Mouse (Mus musculus): ENCODE measurements around the gene Hcls1.

The Hcls1 gene

GRCm38 (mm10) chr16:36934841-36935620 is at the start of gene Hcls1:
Gene Hcls1 (plus strand): TSS chr16:36934983.
- DNase-seq (ENCODE audit: low read depth, low spot score), result peak; percentile 81

- DNase-seq (ENCODE audit: low read depth, low spot score), result no peak
Measured at GRCm38 (mm10) chr16:36885912-36886311, 48.9 kb upstream of the Hcls1 start.

GRCm38 (mm10) chr16:36887546-36887945 is 47.2 kb upstream of the Hcls1 start:
- no peak for DNase-seq (ENCODE audit: low read depth, low spot score)

GRCm38 (mm10) chr16:36890559-36890958 is 44.2 kb upstream of the Hcls1 start:
- DNase-seq (ENCODE audit: low read depth, low spot score), result no peak

- no peak for DNase-seq (ENCODE audit: low read depth, low spot score)
Measured at GRCm38 (mm10) chr16:36891415-36891814, 43.4 kb upstream of the Hcls1 start.

GRCm38 (mm10) chr16:36893317-36893716 is 41.5 kb upstream of the Hcls1 start:
- DNase-seq (ENCODE audit: low read depth, low spot score), result no peak

GRCm38 (mm10) chr16:36896712-36897111 is 38.1 kb upstream of the Hcls1 start:
- no peak for DNase-seq (ENCODE audit: low read depth, low spot score)

- no peak for DNase-seq (ENCODE audit: low read depth, low spot score)
Measured at GRCm38 (mm10) chr16:36903156-36903555, 31.6 kb upstream of the Hcls1 start.

- no peak for DNase-seq (ENCODE audit: low read depth, low spot score)
Measured at GRCm38 (mm10) chr16:36911909-36912308, 22.9 kb upstream of the Hcls1 start.

GRCm38 (mm10) chr16:36912311-36912710 is 22.5 kb upstream of the Hcls1 start:
- DNase-seq (ENCODE audit: low read depth, low spot score), result no peak

GRCm38 (mm10) chr16:36914195-36914594 is 20.6 kb upstream of the Hcls1 start:
- no peak for DNase-seq (ENCODE audit: low read depth, low spot score)

GRCm38 (mm10) chr16:36918505-36918904 is 16.3 kb upstream of the Hcls1 start:
- no peak for DNase-seq (ENCODE audit: low read depth, low spot score)

- DNase-seq (ENCODE audit: low read depth, low spot score), result no peak
Measured at GRCm38 (mm10) chr16:36920410-36920809, 14.4 kb upstream of the Hcls1 start.

GRCm38 (mm10) chr16:36921067-36921613 is 13.6 kb upstream of the Hcls1 start:
- DNase-seq (ENCODE audit: low read depth, low spot score), result no peak

GRCm38 (mm10) chr16:36921980-36922379 is 12.8 kb upstream of the Hcls1 start:
- DNase-seq (ENCODE audit: low read depth, low spot score), result peak; percentile 55

- DNase-seq (ENCODE audit: low read depth, low spot score), result no peak
Measured at GRCm38 (mm10) chr16:36924312-36924711, 10.5 kb upstream of the Hcls1 start.

- no peak for DNase-seq (ENCODE audit: low read depth, low spot score)
Measured at GRCm38 (mm10) chr16:36925351-36925750, 9.4 kb upstream of the Hcls1 start.

GRCm38 (mm10) chr16:36925797-36926196 is 9.0 kb upstream of the Hcls1 start:
- DNase-seq (ENCODE audit: low read depth, low spot score), result peak; percentile 37

- no peak for DNase-seq (ENCODE audit: low read depth, low spot score)
Measured at GRCm38 (mm10) chr16:36926514-36927447, 8.0 kb upstream of the Hcls1 start.

- peak; percentile 72 for DNase-seq (ENCODE audit: low read depth, low spot score)
Measured at GRCm38 (mm10) chr16:36927495-36928105, 7.2 kb upstream of the Hcls1 start.

GRCm38 (mm10) chr16:36928106-36928500 is 6.7 kb upstream of the Hcls1 start:
- DNase-seq (ENCODE audit: low read depth, low spot score), result no peak

GRCm38 (mm10) chr16:36929216-36929615 is 5.6 kb upstream of the Hcls1 start:
- DNase-seq (ENCODE audit: low read depth, low spot score), result no peak
